Mouse (Mus musculus) induced T-regulatory cell, adult 2 months (primary cell): ENCODE results near the gene Relb.
A peak's percentile ranks its signal among the peaks of the same experiment; 100 is the strongest.
"Not testable (repeated sequence)": the region's sequence is repeated elsewhere in the genome, so short reads cannot be mapped to it uniquely, and the experiment has no call there.

Source experiments
- DNase-seq: peaks from one replicate; pipeline ENCODE4 v3.0.0-alpha.2; 2012; ENCODE audit warnings: low read depth

The Relb gene

DNA sequence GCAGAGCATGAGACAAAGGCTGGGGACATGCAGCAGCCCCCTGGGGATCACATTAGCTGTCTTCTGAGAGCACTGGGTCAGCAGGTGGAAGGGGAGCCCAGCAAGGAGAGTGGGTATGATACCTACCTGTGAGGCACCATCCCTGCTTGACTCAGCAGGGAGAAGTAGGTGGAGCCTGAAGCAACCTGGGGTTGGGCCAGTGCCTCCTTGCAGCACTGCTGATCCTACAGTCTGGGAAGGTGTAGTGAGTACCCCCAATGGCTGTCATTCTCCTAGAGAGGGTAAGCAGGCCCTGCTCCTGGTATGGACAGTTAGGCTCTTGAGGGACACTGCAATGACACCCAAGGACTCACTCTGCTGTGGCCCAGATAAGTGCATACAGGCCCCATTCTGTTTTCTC lies 3.0 kb upstream of the Relb start:
- DNase-seq, result no peak

DNA sequence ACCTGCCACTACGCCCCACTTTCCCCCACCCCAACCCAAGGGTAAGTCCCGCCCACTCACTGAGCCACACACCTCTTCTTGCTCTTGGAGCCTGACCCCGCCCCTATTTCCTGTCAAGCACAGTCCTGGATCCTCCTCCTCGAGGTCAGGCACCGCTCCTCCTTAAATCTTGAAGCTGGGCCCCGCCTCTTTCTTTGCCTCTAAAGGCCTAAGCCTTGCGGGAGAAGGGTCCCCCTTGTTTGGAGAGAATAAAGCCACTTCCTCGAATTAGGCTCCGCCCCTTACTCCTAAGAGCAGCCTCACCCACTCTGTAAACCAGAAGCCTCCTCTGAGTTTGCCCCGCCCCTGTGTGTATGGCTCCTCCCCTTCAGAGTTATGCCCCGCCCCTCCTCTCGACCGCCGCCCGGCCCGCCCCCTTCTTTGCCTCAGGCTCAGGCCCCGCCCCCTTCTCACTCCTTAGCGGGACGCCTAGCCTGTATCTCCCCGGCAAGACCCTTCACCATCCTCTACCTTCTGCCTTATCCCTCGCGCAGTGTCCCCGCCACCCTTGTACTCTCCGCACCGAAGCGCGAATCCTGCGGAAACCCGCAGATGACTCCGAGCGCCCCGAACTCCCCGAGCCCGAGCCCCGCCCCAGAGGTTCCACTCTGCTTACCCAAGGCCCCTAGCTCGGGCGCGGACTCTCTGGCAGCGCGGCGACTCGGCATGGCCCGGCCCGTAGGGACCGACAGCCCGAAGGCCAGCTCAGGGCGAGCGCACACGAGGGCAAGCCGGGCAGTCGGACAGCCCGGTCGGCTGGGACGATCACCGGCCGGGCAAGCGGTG lies 490 bp downstream of the Relb start:
- peak; percentile 100 for DNase-seq

DNA sequence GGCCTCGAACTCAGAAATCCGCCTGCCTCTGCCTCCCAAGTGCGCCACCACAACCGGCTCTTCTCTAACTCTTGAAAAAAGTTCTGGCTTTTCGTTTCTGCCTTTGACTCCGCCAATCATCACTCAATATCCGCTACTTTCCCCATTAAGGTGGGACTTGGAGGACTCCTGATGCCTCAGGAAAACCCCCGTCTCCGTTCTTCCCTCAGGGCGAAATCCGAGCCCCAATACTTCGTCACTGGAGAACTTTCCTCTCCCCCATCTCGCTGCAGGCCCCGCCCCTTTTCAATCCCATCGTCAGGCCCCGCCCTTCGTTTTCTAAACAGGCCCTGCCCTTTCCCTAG lies 1.1 kb downstream of the Relb start:
- DNase-seq, result no peak

DNA sequence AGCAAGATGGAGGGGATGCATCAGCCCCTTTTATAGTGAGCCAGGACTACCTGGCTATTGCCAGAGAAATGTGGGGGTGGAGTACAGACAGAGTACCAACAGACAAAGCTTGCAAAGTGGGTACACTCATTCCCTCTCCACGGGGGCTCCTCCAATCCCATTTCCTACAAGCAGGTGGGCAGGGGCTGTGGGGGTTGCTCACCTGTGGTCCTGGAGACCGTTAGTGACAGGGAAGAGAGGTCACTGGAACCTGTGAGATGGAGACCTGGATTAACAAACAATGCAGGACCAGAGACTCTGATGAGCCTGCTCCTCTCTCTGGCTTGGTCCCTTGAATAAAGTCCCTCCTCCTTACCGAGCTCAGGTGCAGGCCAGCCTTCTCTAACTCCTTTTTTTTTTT lies 1.5 kb downstream of the Relb start:
- no peak for DNase-seq

DNA sequence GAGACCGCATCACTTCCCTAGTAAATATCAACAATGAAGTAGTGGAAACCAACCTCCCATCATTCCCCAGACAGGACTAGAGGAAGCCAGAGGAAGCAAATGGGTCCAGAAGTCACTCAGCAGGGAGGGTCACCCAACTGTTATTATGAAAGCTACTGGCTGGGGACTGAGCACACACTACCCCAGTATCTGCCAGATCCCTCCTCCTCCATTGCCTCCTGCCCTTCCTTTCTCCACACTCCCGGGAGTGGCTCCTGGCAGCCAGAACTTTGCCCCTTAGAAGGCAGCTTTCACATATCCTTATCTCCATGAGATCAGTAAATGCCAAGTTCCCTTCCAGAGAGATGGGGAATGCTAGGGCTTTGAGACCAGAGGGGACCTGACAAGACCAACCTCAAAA lies 5.8 kb downstream of the Relb start:
- DNase-seq, result no peak

DNA sequence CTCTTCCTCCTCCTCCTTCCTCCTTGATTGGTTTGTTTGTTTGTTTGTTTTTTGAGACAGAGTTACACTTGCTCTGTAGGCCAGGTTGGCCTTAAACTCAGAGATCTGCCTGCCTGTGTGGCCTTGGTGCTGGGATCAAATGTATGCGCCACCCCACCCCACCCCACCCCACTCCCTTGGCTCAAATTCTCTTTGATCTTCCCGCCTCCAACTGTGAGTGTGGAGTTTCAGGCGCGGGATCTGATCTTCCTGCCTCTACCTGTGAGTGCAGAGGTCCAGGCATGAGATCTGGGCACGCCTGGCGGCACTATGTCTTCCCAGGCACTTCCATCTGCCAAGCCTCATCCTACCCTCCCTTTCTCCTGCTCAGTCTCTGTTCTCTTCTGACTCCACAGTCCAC lies 7.0 kb downstream of the Relb start:
- no peak for DNase-seq

DNA sequence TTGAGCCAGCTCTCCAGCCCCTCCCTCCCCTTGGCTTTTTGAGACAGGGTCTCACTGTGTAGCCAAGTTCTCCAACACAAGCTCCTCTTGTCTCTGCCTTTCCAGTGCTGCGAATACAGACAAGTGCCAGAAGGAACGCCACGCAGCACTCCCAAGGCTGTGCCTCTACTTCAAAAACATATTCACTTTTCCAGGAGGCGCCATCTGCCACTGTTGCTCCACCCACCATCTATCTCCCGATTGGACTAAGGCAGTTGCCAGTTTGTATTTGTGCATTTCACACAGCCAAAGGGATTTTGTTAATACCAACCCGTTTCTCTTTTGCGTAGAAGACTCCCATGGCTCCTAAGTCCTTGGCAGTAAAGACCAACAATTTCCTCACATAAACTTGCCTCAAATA lies 8.4 kb downstream of the Relb start:
- no peak for DNase-seq

DNA sequence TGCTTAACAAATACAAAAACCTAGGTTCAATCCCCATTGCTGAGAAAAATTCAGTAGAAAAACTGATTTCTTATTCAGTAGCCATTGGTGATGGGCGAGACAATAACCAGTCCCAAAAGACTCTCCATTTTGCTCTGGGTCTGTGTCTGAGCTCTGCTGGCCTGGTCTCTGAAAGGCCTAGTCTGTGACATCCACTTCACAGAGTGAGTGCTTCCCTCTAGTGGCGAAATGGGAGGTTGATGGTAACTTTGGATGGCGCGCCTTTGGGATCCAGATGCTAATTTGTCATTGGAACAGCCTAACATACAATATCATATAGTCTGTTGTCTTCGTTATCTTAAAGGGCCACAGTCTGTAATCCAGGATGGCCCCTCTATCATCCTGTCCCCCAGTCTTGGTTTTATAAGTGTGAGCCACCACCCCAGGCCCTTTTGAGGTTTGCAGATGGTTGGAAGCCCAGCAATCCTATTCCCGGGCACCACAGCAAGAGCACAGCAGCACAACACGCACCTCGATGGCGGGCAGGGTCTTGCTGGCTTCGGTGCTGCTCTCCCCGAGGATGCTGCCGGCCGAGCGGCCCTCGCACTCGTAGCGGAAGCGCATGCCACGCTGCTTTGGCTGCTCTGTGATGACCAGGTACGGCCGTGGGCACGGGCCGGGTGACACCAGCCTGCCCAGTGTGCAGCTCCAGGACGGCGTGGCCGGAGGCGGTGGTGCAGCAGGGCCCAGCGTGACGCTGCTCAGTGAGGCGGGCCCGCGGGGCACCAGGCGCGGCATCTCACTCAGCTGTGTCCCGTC lies 10.0 kb downstream of the Relb start:
- DNase-seq, result peak; percentile 87

DNA sequence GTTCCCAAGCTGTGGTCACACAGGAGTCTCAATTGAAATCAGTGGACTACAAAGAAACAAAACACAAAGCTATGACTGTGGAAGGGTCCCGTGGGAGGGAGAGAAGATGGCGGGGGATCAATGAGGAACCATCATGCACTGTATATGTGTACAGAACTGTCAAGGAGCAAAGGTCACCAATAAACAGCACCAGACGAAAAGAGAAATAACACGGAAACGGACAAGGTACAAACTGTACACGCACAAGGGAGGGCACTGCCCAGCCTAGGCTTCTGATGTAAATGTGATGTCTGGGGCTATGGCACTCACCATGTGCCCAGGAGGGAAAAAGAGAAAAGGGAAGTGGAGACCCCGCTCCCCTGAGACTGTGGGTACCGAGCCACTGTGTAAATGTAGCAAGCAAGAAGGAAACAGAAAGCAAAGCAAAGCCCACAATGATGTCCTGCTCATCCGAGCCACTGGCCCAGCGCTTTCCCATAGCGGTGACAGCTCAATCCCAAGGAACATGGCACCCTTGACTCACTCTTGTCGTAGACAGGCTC lies 14.1 kb downstream of the Relb start:
- no peak for DNase-seq

DNA sequence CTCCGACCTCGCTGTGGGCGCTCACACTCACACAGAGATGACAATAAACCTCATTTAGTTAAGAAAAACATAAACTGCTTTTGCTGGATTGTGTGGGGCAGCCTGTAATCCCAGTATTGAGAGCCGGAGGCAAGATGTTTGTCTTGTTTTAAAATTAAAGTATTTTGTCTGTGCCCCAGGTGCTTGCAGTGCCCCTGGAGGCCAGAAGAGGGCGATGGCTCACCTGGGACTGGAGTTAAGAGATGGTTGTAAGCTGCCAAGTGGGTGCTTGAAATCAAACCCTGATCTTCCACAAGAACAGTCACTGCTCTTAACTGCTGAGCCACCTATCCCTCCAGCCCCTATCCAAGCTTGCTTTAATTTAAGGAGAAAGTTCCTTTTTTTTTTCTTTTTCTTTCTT lies 18.3 kb downstream of the Relb start:
- no peak for DNase-seq

DNA sequence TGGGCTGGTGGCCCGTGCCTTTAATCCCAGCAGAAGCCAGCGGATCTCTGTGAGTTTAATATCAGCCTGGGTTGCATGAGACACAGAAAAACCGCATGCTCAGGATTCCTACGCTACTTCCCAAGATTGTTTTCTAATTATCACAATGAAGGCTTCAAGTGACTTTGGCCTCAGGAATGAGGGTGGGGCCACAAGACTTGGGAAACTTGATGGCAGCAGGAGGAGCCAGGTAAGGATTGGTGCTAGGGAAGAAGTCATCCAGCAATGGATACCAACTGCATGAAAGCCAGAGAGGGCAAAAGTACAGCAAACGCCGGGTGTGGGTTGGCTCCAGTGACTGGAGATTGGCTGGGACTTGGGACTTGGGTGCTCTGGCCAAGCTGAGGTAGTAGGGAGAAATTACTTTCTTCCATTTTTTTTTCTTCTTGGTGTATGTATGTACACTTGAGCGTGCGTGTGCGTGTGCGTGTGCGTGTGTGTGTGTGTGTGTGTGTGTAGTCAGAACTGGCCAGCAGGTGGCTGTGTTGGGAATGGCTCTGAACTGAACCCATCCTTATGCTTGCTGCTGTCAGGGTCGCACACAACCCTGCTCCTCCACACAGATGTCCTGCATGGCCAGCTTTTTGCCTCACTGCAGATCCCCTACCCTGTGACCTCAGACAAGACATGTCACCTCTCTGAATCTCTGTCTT lies 19.5 kb downstream of the Relb start:
- no peak for DNase-seq

DNA sequence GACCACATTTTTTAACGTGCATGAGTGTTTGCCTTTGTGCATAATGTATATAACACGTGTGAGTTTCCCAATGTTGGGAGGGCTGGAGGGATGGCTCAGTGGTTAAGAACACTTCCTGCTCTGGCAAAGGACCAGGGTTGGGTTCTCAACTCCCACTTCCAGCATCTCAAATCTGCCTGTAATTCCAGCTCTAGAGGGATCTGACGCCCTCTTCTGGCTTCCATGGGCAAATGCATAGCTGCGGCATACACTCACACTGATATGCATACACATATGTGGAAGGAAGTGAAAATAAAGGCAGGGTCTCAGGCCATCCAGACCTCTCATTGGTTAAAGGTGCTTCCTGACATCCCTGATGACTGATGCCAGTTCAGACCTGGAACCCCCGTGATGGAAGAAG lies 21.9 kb downstream of the Relb start:
- no peak for DNase-seq

DNA sequence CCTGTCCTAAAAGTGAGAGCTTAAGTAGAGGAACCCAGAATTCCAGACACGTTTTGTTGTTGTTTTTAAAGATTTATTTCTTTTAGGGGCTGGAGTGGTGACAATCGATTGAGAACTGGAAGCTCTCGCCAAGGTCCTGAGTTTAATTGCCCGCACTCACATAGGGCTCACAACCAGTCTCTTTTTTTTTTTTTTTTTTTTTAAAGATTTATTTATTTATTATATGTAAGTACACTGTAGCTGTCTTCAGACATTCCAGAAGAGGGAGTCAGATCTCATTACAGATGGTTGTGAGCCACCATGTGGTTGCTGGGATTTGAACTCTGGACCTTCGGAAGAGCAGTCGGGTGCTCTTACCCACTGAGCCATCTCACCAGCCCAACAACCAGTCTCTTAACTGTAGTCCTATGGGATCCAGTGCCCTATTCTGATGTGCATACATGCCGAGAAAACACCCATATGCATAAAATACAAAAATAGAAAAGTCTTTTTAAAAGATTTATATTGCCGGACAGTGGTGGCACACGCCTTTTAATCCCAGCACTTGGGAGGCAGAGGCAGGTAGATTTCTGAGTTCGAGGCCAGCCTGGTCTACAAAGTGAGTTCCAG lies 24.5 kb downstream of the Relb start:
- DNase-seq, result not testable (repeated sequence)

DNA sequence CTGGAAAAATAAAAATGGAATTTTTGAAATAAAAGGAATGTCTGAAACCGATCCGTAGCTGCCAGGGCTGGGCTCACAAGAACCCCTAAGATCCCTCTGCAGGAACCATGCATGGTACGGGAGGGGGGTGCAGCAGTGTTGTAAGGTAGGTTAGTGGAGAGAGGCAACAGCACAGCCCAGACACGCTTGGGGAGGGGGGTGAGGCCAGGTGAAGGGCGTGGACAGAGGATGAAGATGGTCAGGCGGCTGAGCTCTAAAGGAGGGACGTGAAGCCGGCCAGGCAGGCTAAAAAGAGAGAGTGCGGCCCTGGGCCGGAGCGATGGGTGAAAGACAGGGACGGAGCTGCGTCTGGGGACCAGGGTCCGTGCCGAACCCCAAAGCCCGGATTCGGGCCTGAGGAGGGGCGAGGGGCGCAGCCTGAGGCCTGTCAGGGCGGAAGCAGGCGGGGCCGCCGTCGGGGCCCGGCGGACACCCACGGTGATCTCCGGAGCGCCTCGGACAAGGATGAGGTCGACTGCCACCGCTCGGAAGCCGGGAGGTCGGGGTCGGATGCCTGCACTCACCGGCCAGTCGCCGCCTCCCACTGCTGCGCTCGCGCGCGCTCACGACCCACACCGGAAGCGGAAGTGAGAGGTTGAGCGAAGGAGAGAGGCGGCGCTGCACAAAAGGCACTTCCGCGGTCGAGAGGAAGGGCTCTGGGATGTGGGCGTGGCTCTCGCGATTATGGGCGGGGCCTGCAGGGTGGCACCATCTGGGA lies 25.2 kb downstream of the Relb start, which contains the start of gene Clasrp:
Gene Clasrp, minus strand, starts transcription at position 638 of the 757 bp plus-strand sequence.
- peak; percentile 98 for DNase-seq

DNA sequence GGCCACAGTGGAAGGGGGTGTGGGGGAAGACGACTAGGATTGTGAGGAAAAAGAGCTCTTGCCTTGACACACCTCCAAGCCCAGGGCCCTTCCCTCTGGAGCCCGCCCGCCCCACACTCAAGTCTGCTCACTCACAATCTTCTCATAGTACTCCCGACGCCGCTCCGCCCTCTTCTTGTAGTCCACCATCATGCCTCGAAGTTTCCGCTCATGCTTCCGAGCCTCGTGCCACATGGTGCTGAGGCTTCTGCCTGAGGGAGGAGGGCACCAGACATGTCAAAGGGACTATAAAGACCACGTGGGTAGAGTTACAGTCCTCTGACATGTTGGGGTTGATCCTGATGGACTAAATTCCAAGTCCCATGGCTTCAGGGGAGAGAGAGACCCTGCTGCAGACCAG lies 26.2 kb downstream of the Relb start:
- DNase-seq, result no peak

DNA sequence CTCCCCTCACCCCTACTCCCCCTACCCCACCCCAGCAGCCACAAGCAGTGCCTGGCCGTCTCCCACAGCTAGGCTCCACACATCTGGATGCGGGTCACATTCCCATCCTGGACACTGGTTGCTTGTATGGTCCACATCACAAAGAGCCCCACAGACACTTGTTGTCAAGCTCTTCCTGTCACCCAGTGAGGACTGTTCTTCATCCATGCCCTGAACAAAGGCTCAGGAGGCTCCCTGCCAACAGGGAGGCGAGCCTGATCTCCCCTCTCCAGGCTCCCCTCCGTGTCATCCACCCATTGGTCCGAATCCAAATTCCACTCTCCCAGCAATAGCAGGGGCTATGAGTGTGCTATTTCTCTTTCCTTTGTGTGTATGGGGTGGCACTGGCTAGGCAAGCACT lies 28.7 kb downstream of the Relb start:
- DNase-seq, result no peak

DNA sequence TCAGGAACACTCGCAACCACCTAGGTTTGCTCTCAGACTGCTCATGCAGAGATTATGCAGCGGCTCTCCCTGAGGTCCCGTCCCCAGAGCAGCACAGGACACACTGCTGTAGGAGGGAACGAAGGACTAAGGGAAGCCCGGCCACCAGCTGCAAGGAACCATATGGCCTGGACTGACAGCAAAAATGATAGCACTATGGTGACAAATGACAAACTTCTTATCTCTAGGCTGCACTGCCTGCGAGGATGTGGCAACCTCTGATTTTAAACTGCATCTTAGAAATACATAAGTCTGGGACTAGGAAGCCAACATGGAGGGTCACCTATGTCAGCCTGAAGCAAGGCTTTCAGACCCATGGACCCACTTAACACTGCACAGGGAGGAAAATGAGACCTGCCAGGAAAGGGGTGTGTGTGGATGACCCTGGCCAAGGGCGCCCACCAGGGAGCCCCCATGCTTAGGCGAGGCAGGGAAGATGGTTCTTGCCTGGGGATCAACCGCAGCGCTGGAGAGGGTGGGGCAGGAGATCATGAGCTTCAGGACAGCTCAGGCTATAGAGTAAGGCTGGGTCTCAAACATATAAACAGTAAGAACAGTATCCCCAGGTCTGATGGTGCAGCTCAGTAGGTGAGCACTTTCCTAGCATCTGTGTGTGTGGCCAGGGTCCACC lies 36.0 kb downstream of the Relb start:
- no peak for DNase-seq

DNA sequence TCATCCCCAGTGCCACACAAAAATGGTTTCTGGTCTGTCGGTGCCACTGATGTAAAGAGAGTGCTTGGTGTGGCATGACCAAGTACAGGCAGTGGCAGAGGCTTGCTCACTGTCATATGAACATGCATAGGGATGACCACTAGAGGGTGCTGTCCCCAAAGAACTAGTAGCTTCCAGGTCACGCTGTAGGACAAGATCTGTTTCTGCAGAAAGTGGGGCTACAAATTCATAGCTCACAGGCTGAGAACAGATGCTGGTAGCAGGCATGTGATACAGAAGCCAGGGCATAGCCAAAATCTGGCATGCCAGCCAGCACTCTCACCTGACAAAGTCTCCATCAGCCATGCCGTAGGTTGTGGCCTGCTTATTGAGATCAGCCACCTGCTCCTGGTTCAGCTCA lies 39.3 kb downstream of the Relb start:
- DNase-seq, result peak; percentile 89

DNA sequence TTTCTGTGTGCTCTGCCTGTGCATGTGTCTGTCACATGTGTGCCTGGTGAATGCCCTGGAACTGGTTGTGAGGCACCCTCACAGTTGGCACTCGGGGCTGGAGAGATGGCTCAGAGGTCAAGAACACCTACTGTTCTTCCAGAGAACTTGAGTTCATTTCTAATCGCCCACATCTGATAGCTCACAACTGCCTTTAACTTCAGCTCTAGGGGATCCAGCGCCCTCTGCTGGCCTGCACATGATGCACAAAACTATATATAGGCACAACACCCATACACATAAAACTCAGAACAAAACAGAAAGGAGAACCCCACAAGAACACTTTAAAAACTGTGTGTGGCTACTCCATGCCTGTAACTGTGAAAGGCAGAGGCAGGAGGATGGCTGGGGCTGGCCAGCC lies 40.0 kb downstream of the Relb start:
- peak; percentile 72 for DNase-seq

DNA sequence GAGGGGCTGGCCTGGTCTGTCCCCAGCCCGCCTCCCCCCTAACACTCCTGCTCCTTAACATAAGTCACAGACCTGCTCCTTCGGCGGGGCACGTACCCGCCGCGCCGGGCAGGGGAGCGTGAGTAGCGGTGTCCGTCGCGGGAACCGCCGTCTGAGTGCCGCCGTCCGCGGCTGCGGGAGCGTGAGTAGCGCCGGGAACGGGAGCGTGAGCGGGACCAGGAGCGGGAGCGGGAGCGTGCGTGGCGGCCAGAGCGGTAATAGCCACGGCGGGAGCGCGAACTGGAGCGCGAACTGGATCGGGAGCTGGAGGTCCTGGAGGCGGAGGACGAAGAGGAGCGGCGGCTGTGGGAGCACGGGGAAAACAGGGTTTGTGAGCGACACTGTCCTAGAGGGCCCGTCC lies 43.0 kb downstream of the Relb start:
- DNase-seq, result no peak

DNA sequence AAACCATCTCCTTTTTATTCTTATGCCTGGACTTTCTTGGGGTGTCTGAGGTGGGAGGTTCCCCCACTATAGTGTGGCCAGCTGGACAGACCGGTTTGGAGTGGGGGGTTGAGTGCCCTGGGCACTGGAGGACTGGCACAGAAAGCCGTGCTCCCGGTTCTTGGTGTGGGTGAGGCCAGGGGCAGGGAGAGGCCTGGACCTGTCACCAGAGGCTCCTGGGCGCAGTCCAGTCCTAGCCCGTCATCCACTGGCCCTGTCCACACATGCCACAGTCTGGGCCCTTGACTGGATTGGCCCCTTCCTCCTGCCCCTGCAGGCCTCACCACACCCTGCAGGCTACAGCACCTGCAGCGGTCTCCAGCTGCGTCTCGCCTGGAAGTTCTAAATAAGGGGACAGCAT lies 48.6 kb downstream of the Relb start:
- DNase-seq, result no peak
